Mouse (Mus musculus): ENCODE data around the gene Med12l. TPM values are rescaled to one million over a fixed set of nuclear protein-coding genes. Genes with fewer than 3 reads are reported as not detected.
A peak's percentile ranks its signal among the peaks of the same experiment; 100 is the strongest.

Med12l gene
- polyA plus RNA-seq, 1 experiment from 2014 or later: 2.1 TPM

GRCm38 (mm10) chr3:59344065-59344905 lies 338.7 kb downstream of the Med12l start, which contains the start of gene Igsf10:
Igsf10 (minus strand) TSS chr3:59344394.
- H3K36me3 ChIP-seq (ENCODE audit: control insufficient read depth, insufficient read depth, low read length): peaks cover 2% of the 10 kb centered on the region; the same call in 1 of the 2 replicates
- WGBS: 5% methylated on average over 23 of the region's 23 CpGs
- peak within 1 kb of the TSS; percentile 46 for H3K9ac ChIP-seq (replicated peaks; ENCODE audit: low read depth, low read length)
- peak; percentile 90 for ATAC-seq (ENCODE audit: insufficient number of reproducible peaks, insufficient read depth, low FRiP score, low read depth)
- H3K27me3 ChIP-seq (ENCODE audit: control insufficient read depth, insufficient read depth, low read length): no peaks in the 10 kb centered on the region
- H3K27ac ChIP-seq (ENCODE audit: low read length): peak within 1 kb of the TSS; percentile 62
- no peaks in the 10 kb centered on the region for H3K9me3 ChIP-seq (ENCODE audit: control insufficient read depth, low read depth, low read length)
- H3K4me2 ChIP-seq (replicated peaks; ENCODE audit: low read depth, low read length): peak within 1 kb of the TSS; percentile 59
- H3K4me3 ChIP-seq (ENCODE audit: low read depth, low read length): peak within 1 kb of the TSS; percentile 63
- no peaks in the 10 kb centered on the region for H3K4me1 ChIP-seq (ENCODE audit: control insufficient read depth, insufficient read depth, low read length)

- Histone ChIP-seq H3K27me3 (ENCODE audit: control insufficient read depth, insufficient read depth, low read length) (no peaks in the 10 kb centered on the region), H3K9ac (replicated peaks; ENCODE audit: low read depth, low read length) (no peak overlapping the region), H3K4me2 (replicated peaks; ENCODE audit: low read depth, low read length) (no peak overlapping the region), H3K4me1 (ENCODE audit: control insufficient read depth, insufficient read depth, low read length) (no peaks in the 10 kb centered on the region), H3K27ac (ENCODE audit: low read length) (no peak overlapping the region), H3K9me3 (ENCODE audit: control insufficient read depth, low read depth, low read length) (no peaks in the 10 kb centered on the region), H3K36me3 (ENCODE audit: control insufficient read depth, insufficient read depth, low read length) (no peaks in the 10 kb centered on the region), H3K4me3 (ENCODE audit: low read depth, low read length) (no peak overlapping the region)
- no peak for ATAC-seq (ENCODE audit: insufficient number of reproducible peaks, insufficient read depth, low FRiP score, low read depth)
These were observed 346.1 kb downstream of the Med12l start for GRCm38 (mm10) chr3:59351768-59352167.

GRCm38 (mm10) chr3:59354156-59354555 lies 348.5 kb downstream of the Med12l start:
- Histone ChIP-seq H3K4me1 (ENCODE audit: control insufficient read depth, insufficient read depth, low read length) (no peaks in the 10 kb centered on the region), H3K27me3 (ENCODE audit: control insufficient read depth, insufficient read depth, low read length) (no peaks in the 10 kb centered on the region), H3K4me2 (replicated peaks; ENCODE audit: low read depth, low read length) (no peak overlapping the region), H3K27ac (ENCODE audit: low read length) (no peak overlapping the region), H3K9me3 (ENCODE audit: control insufficient read depth, low read depth, low read length) (no peaks in the 10 kb centered on the region), H3K36me3 (ENCODE audit: control insufficient read depth, insufficient read depth, low read length) (no peaks in the 10 kb centered on the region), H3K4me3 (ENCODE audit: low read depth, low read length) (no peak overlapping the region), H3K9ac (replicated peaks; ENCODE audit: low read depth, low read length) (no peak overlapping the region)
- ATAC-seq (ENCODE audit: insufficient number of reproducible peaks, insufficient read depth, low FRiP score, low read depth): no peak
- 80% methylated on average over 3 of the region's 3 CpGs for WGBS

GRCm38 (mm10) chr3:59360102-59360501 lies 354.5 kb downstream of the Med12l start:
- no peak for ATAC-seq (ENCODE audit: insufficient number of reproducible peaks, insufficient read depth, low FRiP score, low read depth)
- no peaks in the 10 kb centered on the region for H3K27me3 ChIP-seq (ENCODE audit: control insufficient read depth, insufficient read depth, low read length)
- no peak overlapping the region for H3K27ac ChIP-seq (ENCODE audit: low read length)
- H3K36me3 ChIP-seq (ENCODE audit: control insufficient read depth, insufficient read depth, low read length): no peaks in the 10 kb centered on the region
- H3K4me2 ChIP-seq (replicated peaks; ENCODE audit: low read depth, low read length): no peak overlapping the region
- H3K4me3 ChIP-seq (ENCODE audit: low read depth, low read length): no peak overlapping the region
- no peaks in the 10 kb centered on the region for H3K4me1 ChIP-seq (ENCODE audit: control insufficient read depth, insufficient read depth, low read length)
- H3K9me3 ChIP-seq (ENCODE audit: control insufficient read depth, low read depth, low read length): no peaks in the 10 kb centered on the region
- H3K9ac ChIP-seq (replicated peaks; ENCODE audit: low read depth, low read length): no peak overlapping the region

GRCm38 (mm10) chr3:59361895-59362294 lies 356.3 kb downstream of the Med12l start:
- 90% methylated on average over 1 of the region's 1 CpGs for WGBS
- no peak overlapping the region for H3K4me2 ChIP-seq (replicated peaks; ENCODE audit: low read depth, low read length)

More at GRCm38 (mm10) chr3:59361895-59362294, 356.3 kb downstream of the Med12l start:
- no peaks in the 10 kb centered on the region for H3K27me3 ChIP-seq (ENCODE audit: control insufficient read depth, insufficient read depth, low read length)
- no peaks in the 10 kb centered on the region for H3K9me3 ChIP-seq (ENCODE audit: control insufficient read depth, low read depth, low read length)
- no peak overlapping the region for H3K27ac ChIP-seq (ENCODE audit: low read length)
- ATAC-seq (ENCODE audit: insufficient number of reproducible peaks, insufficient read depth, low FRiP score, low read depth): no peak
- H3K36me3 ChIP-seq (ENCODE audit: control insufficient read depth, insufficient read depth, low read length): no peaks in the 10 kb centered on the region
- no peaks in the 10 kb centered on the region for H3K4me1 ChIP-seq (ENCODE audit: control insufficient read depth, insufficient read depth, low read length)
- no peak overlapping the region for H3K4me3 ChIP-seq (ENCODE audit: low read depth, low read length)
- H3K9ac ChIP-seq (replicated peaks; ENCODE audit: low read depth, low read length): no peak overlapping the region

Other genes starting within 250 kb of the Med12l start
- gene Mindy4b-ps, start 183.5 kb upstream of the Med12l start, polyA plus RNA-seq (2014; fragmentation: Nextera tagmentation; extraction: Ambion mirVana): not detected in 2 replicates
- gene Clrn1, start 120.5 kb upstream of the Med12l start, polyA plus RNA-seq (2014; fragmentation: Nextera tagmentation; extraction: Ambion mirVana): not detected in 2 replicates
- gene Gpr171, start 96.0 kb downstream of the Med12l start, polyA plus RNA-seq (2014; fragmentation: Nextera tagmentation; extraction: Ambion mirVana): 0.77 and 1.3 TPM in 2 replicates
- 2.7 and 3.2 TPM in 2 replicates for gene P2ry14, start 147.8 kb downstream of the Med12l start, polyA plus RNA-seq (2014; fragmentation: Nextera tagmentation; extraction: Ambion mirVana)
- 5.7 and 9.5 TPM in 2 replicates for gene Gpr87, start 189.3 kb downstream of the Med12l start, polyA plus RNA-seq (2014; fragmentation: Nextera tagmentation; extraction: Ambion mirVana)
- 1.6 TPM in 2 replicates for gene P2ry13, start 205.1 kb downstream of the Med12l start, polyA plus RNA-seq (2014; fragmentation: Nextera tagmentation; extraction: Ambion mirVana)

All from stomach, embryonic 14.5 days (tissue).